Mouse (Mus musculus) layer of hippocampus, postnatal 10 days (tissue): ENCODE measurements around the gene Ism1. TPM values are rescaled to one million over a fixed set of nuclear protein-coding genes. Genes with fewer than 3 reads are reported as not detected.
A peak's percentile ranks its signal among the peaks of the same experiment; 100 is the strongest.

Experiments
- DNase-seq, 2 experiments: peaks; one replicate each; pipeline ENCODE4 v3.0.0; 2021; ENCODE audit warnings: low spot score in 2 of 2
- long read RNA-seq: library from polyadenylated mRNA; stranded (forward); transcript quantifications from one replicate; pipeline ENCODE4 v2.0.0, GENCODE M21; 2023
- total RNA-seq, 2 experiments: library from RNA; stranded (reverse); gene quantifications; 2 replicates each; pipeline ENCODE4 v1.2.3; 2021

Gene Ism1
- 1 to 10 TPM; 5.1 to 6.1 TPM for total RNA-seq
- long read RNA-seq, transcript Ism1-202 (6 exons, 2,964 nt) = major isoform, 7 of 8 reads
- long read RNA-seq, partial matches to known transcripts = 0 of 8 reads
- long read RNA-seq, other reads (novel, unspliced or antisense) = 1 of 8 reads

- peak; percentile 38 to 49 for DNase-seq
Measured at GRCm38 (mm10) chr2:139677809-139678274, at the start of gene Ism1. Ism1 (plus strand) TSS chr2:139678178.

GRCm38 (mm10) chr2:139628731-139629130 is 49.2 kb upstream of the Ism1 start:
- no peak for DNase-seq

GRCm38 (mm10) chr2:139629653-139630052 is 48.3 kb upstream of the Ism1 start:
- DNase-seq = no peak

GRCm38 (mm10) chr2:139634506-139634905 is 43.5 kb upstream of the Ism1 start:
- DNase-seq = no peak

- DNase-seq = no peak
Measured at GRCm38 (mm10) chr2:139637861-139638260, 40.1 kb upstream of the Ism1 start.

- no peak for DNase-seq
Measured at GRCm38 (mm10) chr2:139641757-139642385, 36.1 kb upstream of the Ism1 start.

GRCm38 (mm10) chr2:139649518-139649917 is 28.5 kb upstream of the Ism1 start:
- peak; percentile 7 to 20 for DNase-seq

GRCm38 (mm10) chr2:139656750-139657149 is 21.2 kb upstream of the Ism1 start:
- DNase-seq = no peak

- DNase-seq = no peak
Measured at GRCm38 (mm10) chr2:139671838-139672237, 6.1 kb upstream of the Ism1 start.

GRCm38 (mm10) chr2:139672371-139672770 is 5.6 kb upstream of the Ism1 start:
- no peak for DNase-seq

- peak; percentile 56 to 68 for DNase-seq
Measured at GRCm38 (mm10) chr2:139677065-139677762, 764 bp upstream of the Ism1 start.

GRCm38 (mm10) chr2:139678275-139679140 is 530 bp downstream of the Ism1 start:
- peak; percentile 43 to 62 for DNase-seq

- no peak for DNase-seq
Measured at GRCm38 (mm10) chr2:139682540-139682939, 4.6 kb downstream of the Ism1 start.

- DNase-seq = no peak
Measured at GRCm38 (mm10) chr2:139689442-139690003, 11.5 kb downstream of the Ism1 start.

- DNase-seq = no peak
Measured at GRCm38 (mm10) chr2:139693521-139693920, 15.5 kb downstream of the Ism1 start.

- no peak for DNase-seq
Measured at GRCm38 (mm10) chr2:139694638-139695037, 16.7 kb downstream of the Ism1 start.

- peak; percentile 18 to 27 for DNase-seq
Measured at GRCm38 (mm10) chr2:139696578-139696977, 18.6 kb downstream of the Ism1 start.

- no peak for DNase-seq
Measured at GRCm38 (mm10) chr2:139700609-139701008, 22.6 kb downstream of the Ism1 start.

GRCm38 (mm10) chr2:139704951-139705350 is 27.0 kb downstream of the Ism1 start:
- no peak for DNase-seq

- DNase-seq = no peak
Measured at GRCm38 (mm10) chr2:139708194-139708899, 30.4 kb downstream of the Ism1 start.
